11 mouse cellular contexts compared by ENCODE assay signal in genomic region chr14:11709798-11710197, GRCm38 (mm10).
DNase-seq lines count a peak whose midpoint lies in the region; ATAC-seq lines count a peak whose summit lies in the region.
"Had no signal": no experiment of that assay in that cellular context is flagged by ENCODE, and none has a peak within 500 bp of the region (broad histone marks: within the 10 kb centered on the region; RNA-seq: fewer than 3 reads in every experiment).

No protein-coding gene starts in this region.

- H3K27me3 ChIP-seq in forebrain, embryonic 16.5 days (replicated peaks; ENCODE audit: control insufficient read depth, insufficient read depth, low read length): no peaks in the 10 kb centered on the region
- H3K27me3 ChIP-seq: CH12.LX; megakaryocyte, embryonic 14.5 days had no signal

- H3K9me3 ChIP-seq in forebrain, embryonic 16.5 days (ENCODE audit: control insufficient read depth, low read length): no peaks in the 10 kb centered on the region

- no peak overlapping the region for H3K27ac ChIP-seq in forebrain, embryonic 16.5 days (ENCODE audit: low read length)

- WGBS in forebrain, embryonic 16.5 days: 5% methylated on average over 8 of the region's 8 CpGs

- intact Hi-C loops in heart, postnatal 14 days (cut with DNase I): no loop called here

- no peak overlapping the region for H3K4me2 ChIP-seq in forebrain, embryonic 16.5 days (ENCODE audit: low read length)

- DNase-seq in heart, postnatal 14 days: peak; percentile 39 to 41
- DNase-seq in heart, adult 11 months: no peak
- DNase-seq in lung, postnatal 14 days: peak; percentile 41
- DNase-seq in lung, postnatal 25 days (ENCODE audit: low spot score): no peak
- DNase-seq in cerebellum, adult 11-12 months: peak; percentile 60
- DNase-seq in layer of hippocampus, adult 18-20 months (ENCODE audit: low spot score in 2 of 2): no peak
- DNase-seq: thymus, postnatal 4 days had no signal

- ATAC-seq in forebrain, embryonic 16.5 days: peak; percentile 66; the same call in 1 of the 2 replicates
- no peak for ATAC-seq in CD4-positive, CD25-positive, alpha-beta regulatory T cell, adult 4 months

- no peak overlapping the region for H3K9ac ChIP-seq in forebrain, embryonic 16.5 days (replicated peaks; ENCODE audit: low read depth, low read length)

- H3K4me3 ChIP-seq in forebrain, embryonic 16.5 days (replicated peaks; ENCODE audit: low read length): no peak overlapping the region
- H3K4me3 ChIP-seq: megakaryocyte, embryonic 14.5 days had no signal

- H3K4me1 ChIP-seq in forebrain, embryonic 16.5 days (replicated peaks; ENCODE audit: control insufficient read depth, insufficient read depth, low read length): peaks cover 13% of the 10 kb centered on the region
- H3K4me1 ChIP-seq: megakaryocyte, embryonic 14.5 days had no signal

- no peaks in the 10 kb centered on the region for H3K36me3 ChIP-seq in forebrain, embryonic 16.5 days (ENCODE audit: control insufficient read depth, insufficient read depth)

Comparison
In these comparisons a context has a peak if more than half of its experiments do, and no peak if none do; other contexts are left out.
1. DNase-seq: peak in heart, postnatal 14 days (2 of 2), lung, postnatal 14 days (single experiment) and cerebellum, adult 11-12 months (single experiment); none in heart, adult 11 months (single experiment), lung, postnatal 25 days (single experiment) and layer of hippocampus, adult 18-20 months (0 of 2).